Mouse (Mus musculus): Measurements from ENCODE around the gene C5ar2.
"Not testable (repeated sequence)": the region's sequence is repeated elsewhere in the genome, so short reads cannot be mapped to it uniquely, and the experiment has no call there.

The C5ar2 gene

DNA sequence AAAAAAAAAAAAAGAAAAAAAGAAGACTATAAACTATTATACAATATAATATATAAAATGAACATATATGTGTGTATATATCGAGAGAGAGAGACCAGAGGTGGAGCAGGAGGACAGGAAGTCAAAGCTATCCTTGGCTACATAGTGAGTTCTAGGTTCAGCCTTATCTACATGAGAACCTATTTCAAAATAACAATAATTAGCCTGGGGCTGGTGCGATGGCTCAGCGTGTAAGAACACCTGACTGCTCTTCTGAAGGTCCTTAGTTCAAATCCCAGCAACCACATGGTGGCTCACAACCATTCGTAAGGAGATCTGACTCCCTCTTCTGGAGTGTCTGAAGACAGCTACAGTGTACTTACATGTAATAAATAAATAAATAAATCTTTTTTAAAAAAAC, 12.0 kb upstream of the C5ar2 start:
- not testable (repeated sequence) for DNase-seq

DNA sequence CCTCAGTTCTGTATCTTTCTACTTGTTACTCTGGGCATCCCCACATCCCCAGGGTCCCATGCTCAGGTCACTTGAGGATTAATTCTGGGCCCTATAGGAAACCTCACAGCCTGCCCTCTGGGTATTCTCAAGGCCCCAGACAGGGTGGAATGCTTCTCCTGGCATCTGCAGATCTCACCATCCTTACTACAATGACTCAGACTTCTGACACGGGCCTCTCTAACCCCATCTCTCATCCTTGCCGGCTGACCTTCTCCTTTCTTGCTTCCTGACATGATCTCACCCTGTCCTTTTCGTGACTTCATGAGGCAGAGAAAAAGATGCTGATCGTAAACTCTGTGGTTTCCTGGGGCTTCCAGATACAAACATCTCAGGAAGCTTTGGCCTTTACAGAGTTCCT, 10.2 kb upstream of the C5ar2 start:
- DNase-seq, result no peak

- DNase-seq, result no peak
Measured at GRCm38 (mm10) chr7:16250687-16251086, 6.7 kb upstream of the C5ar2 start.

DNA sequence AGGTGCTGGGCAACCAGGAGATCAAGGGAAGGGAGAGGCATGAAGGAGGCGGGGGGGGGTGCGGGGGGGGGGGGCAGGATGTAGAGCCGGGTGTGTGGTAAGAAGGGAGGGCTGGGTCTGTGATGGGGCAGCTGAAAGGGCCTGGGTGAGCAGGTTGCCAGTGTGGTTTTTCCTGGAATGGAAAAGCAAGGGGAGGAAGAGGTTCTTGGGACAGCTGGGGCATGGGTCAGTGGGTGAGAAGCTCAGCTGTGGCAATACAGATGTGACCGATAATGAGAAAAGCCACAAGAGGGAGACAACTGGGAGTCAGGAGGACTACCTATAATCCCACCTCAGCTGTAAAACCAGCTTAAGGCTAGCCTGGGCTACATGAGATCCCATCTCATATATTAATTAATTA, 2.0 kb upstream of the C5ar2 start:
- no peak for DNase-seq

GRCm38 (mm10) chr7:16242198-16242597, 1.8 kb downstream of the C5ar2 start:
- DNase-seq, result no peak

DNA sequence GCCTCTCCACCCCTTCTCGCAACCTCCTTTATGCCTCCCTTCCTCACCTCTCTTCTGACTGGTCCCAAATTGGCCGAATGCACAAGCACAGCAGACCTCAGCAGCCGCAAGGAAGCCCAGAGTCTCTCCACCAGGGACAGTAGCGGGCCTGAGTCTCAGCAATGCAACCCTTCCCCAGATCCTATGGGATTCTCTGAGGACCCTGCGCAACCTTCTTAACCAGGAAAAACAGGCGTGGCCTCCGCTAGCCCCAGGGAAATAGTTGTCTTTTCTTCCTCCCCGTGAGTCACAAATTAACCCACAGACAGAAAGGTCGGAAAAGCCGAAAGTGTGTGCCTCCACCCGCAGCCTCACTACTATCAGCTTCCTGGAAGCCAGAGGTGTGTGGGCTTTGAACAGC, 2.2 kb downstream of the C5ar2 start:
- DNase-seq, result no peak

DNA sequence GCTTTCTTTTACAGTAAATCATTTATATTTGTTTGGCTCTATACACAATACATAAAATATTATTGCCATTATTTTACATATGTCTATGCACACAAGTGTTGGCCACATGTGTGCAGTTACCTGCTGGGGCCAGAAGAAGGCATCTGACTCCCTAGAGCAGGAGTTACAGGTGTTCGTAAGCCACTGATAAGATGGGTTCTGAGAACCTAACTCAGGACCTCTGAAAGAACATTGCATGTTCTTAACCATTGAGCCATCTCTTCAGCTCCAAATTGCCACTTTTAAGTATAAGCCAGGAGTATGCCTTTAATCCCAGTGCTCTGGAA, 3.0 kb downstream of the C5ar2 start:
- DNase-seq, result no peak

DNA sequence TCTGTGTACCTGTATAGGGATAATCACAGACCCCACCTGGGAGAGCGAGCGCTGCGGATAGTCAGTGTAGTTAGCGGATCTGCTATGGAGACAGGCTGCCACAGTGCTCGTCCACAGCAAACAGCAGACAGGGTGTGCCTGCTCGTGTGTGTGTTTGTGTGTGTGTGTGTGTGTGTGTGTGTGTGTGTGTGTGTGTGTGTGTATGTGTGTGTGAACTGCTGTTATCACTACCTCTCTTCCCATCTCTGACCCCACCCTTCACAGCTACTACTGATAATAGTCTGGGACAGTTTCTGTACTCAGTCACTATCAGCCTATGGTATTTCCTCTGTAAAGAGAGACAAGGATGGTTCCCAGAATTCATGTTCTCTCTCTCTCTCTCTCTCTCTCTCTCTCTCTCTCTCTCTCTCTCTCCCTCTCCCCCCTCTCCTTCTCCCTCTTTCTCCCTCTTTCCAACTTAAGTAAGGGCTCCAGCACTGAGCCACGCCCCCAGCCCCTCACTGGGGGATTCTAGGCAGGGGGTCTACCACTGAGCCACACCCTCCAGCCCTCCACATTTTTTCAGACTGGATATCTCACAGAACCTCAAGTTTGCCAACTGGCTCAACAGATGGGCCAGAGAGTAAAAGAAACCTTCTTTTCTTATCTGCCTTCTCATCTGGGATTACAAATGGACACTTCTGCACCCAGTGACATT, 3.5 kb downstream of the C5ar2 start:
- DNase-seq, result no peak

GRCm38 (mm10) chr7:16239554-16239997, 4.4 kb downstream of the C5ar2 start:
- peak in 1 of 2 experiments; percentile 16 for DNase-seq

DNA sequence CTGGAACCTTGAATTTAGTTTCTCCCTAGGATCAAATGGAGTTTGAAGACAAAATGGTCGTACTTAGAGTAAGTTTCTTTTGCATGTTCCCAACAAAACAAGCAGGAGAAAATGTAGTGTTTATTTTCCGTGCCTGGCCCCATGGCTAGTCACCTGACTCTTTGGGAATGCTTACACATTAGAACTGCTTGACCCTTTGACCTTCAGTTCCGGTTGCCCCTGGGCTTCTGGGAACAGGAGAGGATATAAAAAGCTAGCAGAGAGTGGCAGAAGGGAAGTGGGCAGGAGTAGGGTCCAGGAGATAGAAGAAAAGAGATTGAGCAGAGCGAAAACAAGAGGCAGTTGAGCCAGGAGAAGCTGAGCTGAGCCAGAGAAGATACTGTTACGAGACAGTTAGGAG, 14.1 kb downstream of the C5ar2 start:
- DNase-seq, result peak; percentile 73 to 82

GRCm38 (mm10) chr7:16221582-16222272, 22.2 kb downstream of the C5ar2 start, which contains the start of gene Dhx34:
Dhx34 (minus strand) TSS chr7:16222037.
- peak; percentile 96 to 98 for DNase-seq

DNA sequence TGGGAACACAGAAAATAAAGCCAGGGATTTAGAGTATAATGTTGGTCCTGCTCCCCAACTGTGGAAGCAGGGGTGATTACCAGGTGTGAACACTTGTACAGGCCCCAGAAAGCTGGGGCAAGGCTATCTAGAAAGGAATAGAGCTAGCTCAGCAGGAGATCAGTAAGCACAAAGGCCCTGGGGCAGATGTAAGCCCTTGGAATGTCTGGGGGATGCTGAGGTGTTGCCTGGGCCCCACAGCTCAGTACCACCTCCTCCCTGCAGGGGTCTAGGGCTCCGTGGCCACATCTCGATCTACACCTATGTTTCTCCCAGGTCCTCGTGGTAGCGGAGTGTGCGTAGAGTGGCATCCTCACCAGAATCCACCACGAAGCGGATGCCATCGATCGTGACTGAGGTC, 30.0 kb downstream of the C5ar2 start:
- DNase-seq, result no peak

- peak in 1 of 2 experiments; percentile 39 for DNase-seq
Measured at GRCm38 (mm10) chr7:16213196-16213595, 30.8 kb downstream of the C5ar2 start.

DNA sequence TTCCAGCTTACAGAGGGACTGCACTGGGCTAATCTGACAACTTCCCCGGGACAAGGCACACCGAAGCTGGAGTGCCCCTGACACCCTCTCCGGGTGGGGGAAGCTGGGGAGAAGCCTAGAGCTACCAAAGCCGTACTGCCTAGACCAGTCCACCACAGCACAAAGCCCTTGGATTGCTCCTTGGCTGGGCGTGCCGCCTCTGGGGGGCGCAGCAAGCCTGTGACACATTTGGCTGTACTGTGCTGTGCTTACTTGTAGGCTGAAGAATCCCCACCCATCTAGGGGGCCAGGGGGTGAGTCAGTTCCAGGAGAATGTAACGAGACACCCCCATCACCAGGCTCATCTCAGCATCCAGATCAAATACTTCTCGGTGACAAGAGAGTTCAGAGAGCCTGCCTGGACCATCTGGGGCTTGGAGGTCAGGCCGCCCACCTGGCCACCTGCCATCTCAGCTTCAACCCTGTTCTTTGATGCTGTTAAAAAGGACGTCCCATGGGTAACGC, 33.0 kb downstream of the C5ar2 start:
- peak in 1 of 2 experiments; percentile 50 for DNase-seq

GRCm38 (mm10) chr7:16208781-16209665, 34.9 kb downstream of the C5ar2 start:
- no peak for DNase-seq

- DNase-seq, result no peak
Measured at GRCm38 (mm10) chr7:16207496-16207895, 36.5 kb downstream of the C5ar2 start.

GRCm38 (mm10) chr7:16207076-16207475, 36.9 kb downstream of the C5ar2 start:
- DNase-seq, result no peak

GRCm38 (mm10) chr7:16204791-16205190, 39.2 kb downstream of the C5ar2 start:
- DNase-seq, result no peak

- DNase-seq, result peak in 1 of 2 experiments; percentile 63
Measured at GRCm38 (mm10) chr7:16203505-16203903, 40.5 kb downstream of the C5ar2 start.

GRCm38 (mm10) chr7:16202756-16203504, 41.0 kb downstream of the C5ar2 start:
- DNase-seq, result peak; percentile 85 to 92

GRCm38 (mm10) chr7:16201136-16201535, 42.8 kb downstream of the C5ar2 start:
- no peak for DNase-seq

- DNase-seq, result no peak
Measured at GRCm38 (mm10) chr7:16198540-16198939, 45.4 kb downstream of the C5ar2 start.
